Mouse (Mus musculus) monocyte, adult 2 months (primary cell): ENCODE results near the gene Olfr157.

Experiments
- DNase-seq, 2 experiments: peaks; one replicate each; pipeline ENCODE4 v3.0.0; 2022; ENCODE audit warnings: low spot score in 2 of 2, low read depth in 1 of 2

Olfr157 gene

DNA sequence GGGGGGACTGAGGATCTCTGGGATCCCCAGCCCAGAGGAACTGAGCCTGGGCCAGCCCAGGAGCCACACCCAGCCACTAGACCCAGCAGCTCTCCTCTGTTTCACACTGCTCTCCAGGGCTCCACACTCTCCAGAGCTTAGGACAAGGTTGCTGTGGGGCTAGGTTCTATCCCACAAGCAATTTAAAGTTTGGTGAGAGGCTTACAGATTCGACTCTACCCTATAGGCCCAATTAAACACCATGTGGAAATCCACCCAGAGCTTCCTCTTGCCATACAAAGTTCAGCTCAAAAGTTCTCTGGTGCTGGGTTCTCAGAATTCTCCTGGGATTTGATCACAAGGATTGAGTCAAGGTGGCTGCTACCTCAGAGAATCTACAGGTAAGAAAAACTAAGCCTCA, at the start of gene Olfr157:
Olfr157 (minus strand) TSS at position 101 of the 400 bp plus-strand sequence.
- DNase-seq = no peak

GRCm38 (mm10) chr4:43884196-43884595, 44.2 kb upstream of the Olfr157 start:
- DNase-seq = no peak

DNA sequence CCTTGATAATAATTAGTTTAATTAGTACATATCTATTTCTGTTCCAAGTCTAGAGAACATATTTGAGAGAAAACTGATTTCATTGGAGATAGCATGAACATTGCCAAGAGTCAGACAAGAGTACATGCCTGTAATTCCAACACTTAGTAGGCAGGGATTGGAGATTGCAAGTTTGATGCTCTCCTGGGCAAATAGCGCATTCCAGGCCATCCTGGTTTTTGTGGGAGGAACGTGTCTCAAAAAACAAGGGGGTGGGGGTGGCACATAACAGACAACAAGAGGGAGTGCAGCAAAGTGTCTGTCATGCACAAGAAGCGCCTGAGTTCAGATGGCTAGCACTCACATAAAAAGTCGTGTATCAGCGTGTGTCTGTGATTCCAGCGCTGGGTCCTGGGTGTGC, 39.6 kb upstream of the Olfr157 start:
- no peak for DNase-seq

GRCm38 (mm10) chr4:43878121-43878776, 38.2 kb upstream of the Olfr157 start:
- no peak for DNase-seq

DNA sequence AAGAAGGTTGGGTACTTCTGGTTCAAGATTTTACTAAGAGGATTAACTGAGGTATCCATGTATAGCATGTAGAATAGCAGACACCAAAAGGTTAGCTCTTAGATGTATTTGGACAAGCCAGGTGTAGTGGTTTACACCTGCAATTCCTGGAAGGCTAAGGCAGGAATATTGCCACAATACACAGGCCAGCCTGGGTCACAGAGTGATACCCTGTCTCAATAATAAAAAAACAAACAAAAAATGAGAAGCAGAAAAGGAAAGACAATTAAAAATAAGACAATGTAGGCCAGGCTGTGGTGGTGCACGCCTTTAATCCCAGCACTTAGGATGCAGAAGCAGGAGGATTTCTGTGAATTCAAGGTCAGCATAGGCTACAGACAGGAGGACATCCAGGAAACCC, 37.2 kb upstream of the Olfr157 start:
- DNase-seq = no peak

- no peak for DNase-seq
Observed at GRCm38 (mm10) chr4:43875919-43876411, 36.0 kb upstream of the Olfr157 start.

- peak in 1 of 2 experiments; percentile 9 for DNase-seq
Observed at GRCm38 (mm10) chr4:43875160-43875918, 35.3 kb upstream of the Olfr157 start, which contains the start of gene Reck. Gene Reck (plus strand): TSS chr4:43875530.

DNA sequence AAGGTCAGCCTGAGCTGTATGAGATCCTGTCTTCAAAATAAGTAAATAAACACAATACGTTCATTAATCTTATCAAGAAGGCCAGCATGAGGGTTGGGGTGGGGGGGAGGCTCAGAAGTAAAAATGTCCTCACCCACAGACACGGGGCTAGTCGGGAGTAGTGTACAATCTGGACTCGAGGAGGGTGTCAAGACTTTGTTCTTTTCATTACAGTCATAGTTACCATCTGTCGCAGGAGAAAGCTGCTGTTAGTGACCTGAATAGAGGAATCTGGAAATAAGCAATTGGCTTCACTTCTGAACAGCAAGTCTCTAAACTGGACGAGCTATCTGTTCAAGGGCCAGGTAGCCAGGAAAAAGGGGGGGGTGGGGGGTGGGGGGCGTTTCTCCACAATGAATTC, 34.5 kb upstream of the Olfr157 start:
- no peak for DNase-seq

GRCm38 (mm10) chr4:43869821-43870220, 29.8 kb upstream of the Olfr157 start:
- DNase-seq = no peak

DNA sequence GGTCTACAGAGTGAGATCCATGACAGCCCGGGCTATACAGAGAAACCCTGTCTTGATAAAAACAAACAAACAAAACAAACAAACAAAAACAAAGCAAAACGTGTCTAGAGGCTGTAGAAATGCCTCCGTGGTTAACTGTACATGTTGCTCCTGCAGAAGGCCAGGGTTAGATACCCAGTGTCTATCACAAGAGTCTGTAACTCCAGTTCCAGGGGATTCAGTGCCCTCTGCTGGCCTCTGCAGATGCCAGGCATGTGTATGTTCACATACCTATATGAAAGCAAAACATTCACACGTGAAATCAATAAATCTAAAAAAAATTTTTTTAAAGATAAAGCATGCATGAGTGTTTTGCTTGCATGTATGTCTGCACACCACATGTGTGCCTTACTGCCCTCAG, 23.3 kb upstream of the Olfr157 start:
- DNase-seq = no peak

DNA sequence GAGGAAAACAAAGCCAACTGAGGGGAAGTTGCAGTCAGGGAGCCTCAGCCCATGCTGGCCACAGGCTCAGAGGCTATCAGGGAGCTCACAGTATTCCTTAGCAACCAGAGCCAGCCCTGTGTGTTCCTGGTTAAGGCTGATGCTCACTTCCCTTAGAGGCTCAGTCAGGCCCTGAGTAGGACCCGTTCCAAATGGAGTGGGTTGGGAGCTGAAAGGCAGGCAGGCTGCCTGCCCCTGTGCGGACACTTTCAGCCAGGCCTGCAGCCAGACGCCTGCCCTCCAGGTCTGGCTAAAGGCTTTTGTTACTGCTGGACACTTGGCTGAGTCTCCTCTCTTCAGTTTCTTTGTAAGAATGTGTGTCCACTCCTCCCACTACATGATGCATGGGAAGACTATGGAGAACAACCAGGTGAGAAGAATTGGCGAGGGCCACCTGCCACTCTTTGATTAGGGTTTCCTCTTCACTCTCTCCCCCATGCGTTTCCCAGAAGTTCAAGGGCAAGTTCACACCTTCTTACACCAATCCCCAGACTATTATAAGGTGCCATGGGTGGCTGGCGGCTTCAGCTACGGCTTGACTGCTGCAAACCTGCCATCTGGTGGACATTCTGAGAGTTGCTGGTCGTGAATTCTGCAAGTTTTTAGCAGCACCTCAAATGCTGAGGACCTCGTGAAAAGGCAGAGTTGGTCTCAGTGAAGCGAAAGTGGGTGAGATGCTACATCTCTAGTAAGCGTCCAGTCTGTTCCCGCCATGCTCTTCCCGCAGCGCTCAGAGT, 20.9 kb upstream of the Olfr157 start:
- DNase-seq = no peak

DNA sequence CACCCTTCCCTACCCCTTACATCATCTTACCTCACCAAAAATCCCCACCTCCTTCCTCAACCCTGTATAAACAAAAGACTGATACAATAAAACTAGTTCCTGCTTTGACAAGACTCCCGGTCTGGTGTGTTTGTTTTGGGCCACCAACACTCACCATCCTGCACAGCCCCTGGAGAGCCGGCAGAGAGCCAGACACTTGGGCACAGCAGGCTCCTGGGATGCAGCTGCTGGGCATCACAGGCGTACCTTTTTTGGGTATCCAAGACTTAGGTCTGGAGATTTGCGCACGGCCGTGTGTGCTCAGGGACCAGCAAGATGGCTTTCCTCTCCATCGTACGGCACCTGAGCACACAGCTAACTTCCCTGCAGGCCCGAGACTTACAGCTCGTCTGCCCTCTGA, 19.9 kb upstream of the Olfr157 start:
- no peak for DNase-seq

GRCm38 (mm10) chr4:43854101-43854500, 14.1 kb upstream of the Olfr157 start:
- DNase-seq = no peak

- DNase-seq = no peak
Observed at GRCm38 (mm10) chr4:43851265-43851664, 11.3 kb upstream of the Olfr157 start, which contains the start of gene Olfr155. Gene Olfr155 (plus strand): TSS chr4:43851565.

DNA sequence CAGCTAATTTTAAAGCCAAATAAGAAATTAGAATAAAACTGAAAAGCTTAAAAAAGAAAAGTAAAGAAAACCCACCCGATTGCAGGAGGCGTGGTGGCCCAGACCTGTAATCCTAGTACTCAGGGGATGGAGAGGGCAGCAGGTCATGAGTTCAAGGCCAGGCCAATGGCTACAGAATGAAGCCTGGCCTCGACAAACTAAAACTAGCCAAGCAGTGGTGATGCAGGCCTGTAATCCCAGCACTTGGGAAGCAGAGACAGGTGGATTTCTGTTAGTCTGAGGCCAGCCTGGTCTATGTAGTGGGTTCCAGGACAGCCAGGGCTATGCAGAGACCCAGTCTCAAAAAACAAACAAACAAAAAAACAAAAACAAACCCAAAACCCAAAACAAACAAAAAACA, 1.7 kb downstream of the Olfr157 start:
- DNase-seq = no peak

DNA sequence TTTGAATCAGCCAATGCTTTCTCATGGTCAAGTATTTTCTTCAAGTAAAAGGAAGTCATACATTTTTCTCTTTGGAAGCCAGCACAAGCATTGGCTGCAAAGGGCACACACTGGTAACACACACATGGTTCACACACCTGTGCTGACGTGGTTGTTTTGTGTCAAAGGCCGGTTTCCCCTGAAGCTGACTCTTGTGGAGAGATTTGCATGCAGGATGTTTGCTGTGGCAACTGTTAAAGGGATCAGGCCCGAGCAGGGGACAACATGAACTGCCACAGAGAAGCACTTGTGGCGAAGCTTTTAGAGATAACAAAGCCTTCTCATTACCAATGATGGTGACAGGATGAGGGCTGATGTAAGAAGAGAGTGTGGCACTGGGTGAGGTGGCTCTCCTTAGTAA, 5.3 kb downstream of the Olfr157 start:
- DNase-seq = no peak

- DNase-seq = no peak
Observed at GRCm38 (mm10) chr4:43833752-43834151, 6.2 kb downstream of the Olfr157 start.

- no peak for DNase-seq
Observed at GRCm38 (mm10) chr4:43832031-43832430, 8.0 kb downstream of the Olfr157 start.

DNA sequence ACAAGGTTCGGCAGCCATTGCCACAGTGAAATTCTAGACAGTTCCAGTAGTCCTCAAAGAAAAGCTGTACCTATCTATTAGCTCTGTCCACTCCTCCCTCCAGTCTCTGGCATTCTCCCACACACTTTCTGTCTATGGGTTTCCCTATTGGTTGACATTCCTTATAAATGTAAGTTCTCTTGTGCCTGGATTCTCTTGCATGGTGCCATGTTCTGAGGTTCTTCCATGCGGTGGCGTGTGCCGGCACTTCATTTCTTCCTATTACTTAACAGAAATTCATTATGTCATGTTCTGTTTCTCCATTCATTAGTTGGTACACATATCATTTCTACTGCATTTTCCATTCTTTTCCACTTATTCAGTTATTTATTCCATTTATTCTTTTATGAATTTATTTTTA, 11.2 kb downstream of the Olfr157 start:
- DNase-seq = no peak

- no peak for DNase-seq
Observed at GRCm38 (mm10) chr4:43823845-43824337, 16.1 kb downstream of the Olfr157 start, which contains the start of gene Olfr156. Gene Olfr156 (minus strand): TSS chr4:43823895.

DNA sequence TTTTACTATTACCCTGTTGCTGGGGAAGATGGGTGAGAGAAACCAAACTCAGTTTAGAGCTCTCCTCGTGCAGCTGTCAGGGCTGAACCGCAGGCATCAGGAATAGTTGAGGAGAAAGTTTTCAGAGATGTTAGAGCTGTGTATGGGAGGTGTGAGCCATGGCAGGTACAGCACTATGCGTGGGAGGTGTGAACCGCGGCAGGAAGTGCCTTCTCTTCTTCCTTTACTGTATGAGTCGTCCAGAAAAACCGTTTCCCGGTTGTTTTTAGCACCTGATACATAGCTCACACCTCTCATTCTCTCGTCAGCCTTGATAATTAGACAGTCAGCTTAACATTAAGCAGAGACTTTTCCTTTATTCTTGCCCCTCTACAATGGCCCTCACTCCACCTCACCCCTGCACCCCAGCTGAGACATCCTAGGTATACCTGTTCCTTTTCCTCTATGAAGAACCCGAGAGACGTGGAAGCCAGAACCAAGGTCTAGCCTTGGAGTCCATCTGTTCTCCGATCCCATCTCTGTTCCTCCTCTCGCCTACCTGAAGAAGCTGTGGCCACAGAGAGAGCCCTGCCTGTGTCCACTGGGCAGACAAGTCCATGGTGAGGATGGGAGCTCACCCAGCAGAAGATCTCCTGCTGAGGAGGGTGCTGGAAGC, 17.0 kb downstream of the Olfr157 start:
- DNase-seq = no peak
